9 mouse cellular contexts compared by ENCODE assay signal in the genomic region with DNA sequence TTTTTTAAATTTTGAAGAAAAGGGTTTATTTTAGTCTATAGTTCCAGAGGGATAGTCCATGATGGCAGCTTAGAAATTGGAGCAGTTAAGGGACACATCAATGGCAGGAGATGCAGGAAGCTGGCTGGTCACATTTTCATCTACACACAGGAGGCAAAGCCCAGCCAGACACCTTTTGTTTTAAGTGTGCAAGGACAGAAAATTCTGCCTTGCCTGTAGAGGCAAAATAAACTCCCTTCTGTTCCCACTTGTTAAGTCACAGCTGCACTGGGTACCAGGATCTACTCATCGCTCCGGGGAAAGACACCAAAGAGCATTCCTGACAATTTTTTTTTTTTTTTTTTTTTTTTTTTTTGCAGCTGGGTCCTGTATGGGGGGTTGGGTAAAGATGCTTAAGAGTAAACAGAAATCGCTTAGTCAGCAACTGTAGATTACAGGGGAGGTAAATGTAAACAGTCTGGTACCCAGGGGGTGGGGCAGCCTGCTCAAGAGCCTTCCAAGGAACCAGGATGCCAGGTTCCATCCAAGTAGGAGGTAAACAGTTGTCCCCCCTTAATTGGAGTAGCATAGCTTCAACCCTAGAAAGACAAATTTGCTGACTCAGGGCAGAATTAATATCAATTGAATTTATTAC. TPM values are rescaled to one million over a fixed set of nuclear protein-coding genes. Genes with fewer than 3 reads are reported as not detected.
A peak's percentile ranks its signal among the peaks of the same experiment; 100 is the strongest.
DNase-seq lines count a peak whose midpoint lies in the region; ATAC-seq and TF ChIP-seq lines count a peak whose summit lies in the region.
"Had no signal": no experiment of that assay in that cellular context is flagged by ENCODE, and none has a peak within 500 bp of the region (broad histone marks: within the 10 kb centered on the region; RNA-seq: fewer than 3 reads in every experiment).

No protein-coding gene starts in this region.

- WGBS in heart, adult 2 months, result 61% methylated on average over 3 of the region's 3 CpGs
- 52% methylated on average over 3 of the region's 3 CpGs for WGBS in heart, embryonic 10.5 days
- 43% methylated on average over 3 of the region's 3 CpGs for WGBS in lung, embryonic 14.5 days
- WGBS in forebrain, embryonic 13.5 days, result 56% methylated on average over 3 of the region's 3 CpGs

- no peak overlapping the region for H3K9ac ChIP-seq in heart, adult 2 months (ENCODE audit: low read depth, low read length)
- H3K9ac ChIP-seq in lung, embryonic 14.5 days, result no peak overlapping the region
- peak overlapping the region; percentile 43 for H3K9ac ChIP-seq in forebrain, embryonic 13.5 days
- H3K9ac ChIP-seq: liver, embryonic 12.5 days had no signal

- no peaks in the 10 kb centered on the region for H3K27me3 ChIP-seq in heart, adult 2 months (ENCODE audit: control insufficient read depth, insufficient read depth, low read length)
- H3K27me3 ChIP-seq in heart, embryonic 10.5 days (ENCODE audit: insufficient read depth, poor library complexity, severe bottlenecking), result 0 out of 2 replicates have a peak, but pooled peaks cover 10% of the 10 kb centered on the region
- 0 out of 2 replicates have a peak, but pooled peaks cover 3% of the 10 kb centered on the region for H3K27me3 ChIP-seq in lung, embryonic 14.5 days (ENCODE audit: insufficient read depth, low read length)
- no peaks in the 10 kb centered on the region for H3K27me3 ChIP-seq in forebrain, embryonic 13.5 days
- no peaks in the 10 kb centered on the region for H3K27me3 ChIP-seq in myocyte (ENCODE audit: control insufficient read depth, insufficient read depth, insufficient read length)

- peak overlapping the region; percentile 93; the same call in 1 of the 2 replicates for H3K4me3 ChIP-seq in heart, adult 2 months
- H3K4me3 ChIP-seq in heart, embryonic 10.5 days, result no peak overlapping the region
- H3K4me3 ChIP-seq in lung, embryonic 14.5 days (ENCODE audit: low read depth, low read length), result peak overlapping the region; percentile 6; the same call in 1 of the 2 replicates
- peak overlapping the region; percentile 98 for H3K4me3 ChIP-seq in forebrain, embryonic 13.5 days
- peak overlapping the region; percentile 94 for H3K4me3 ChIP-seq in myocyte
- H3K4me3 ChIP-seq: liver, embryonic 12.5 days had no signal

- H3K4me2 ChIP-seq in lung, embryonic 14.5 days, result peak overlapping the region; percentile 72; the same call in 1 of the 2 replicates
- peak overlapping the region; percentile 99 for H3K4me2 ChIP-seq in forebrain, embryonic 13.5 days
- peak overlapping the region; percentile 95 for H3K4me2 ChIP-seq in myocyte (ENCODE audit: low read depth)
- H3K4me2 ChIP-seq: liver, embryonic 12.5 days had no signal

- H3K27ac ChIP-seq in heart, adult 2 months, result peak overlapping the region; percentile 75
- H3K27ac ChIP-seq in heart, embryonic 10.5 days, result no peak overlapping the region
- H3K27ac ChIP-seq in lung, embryonic 14.5 days (ENCODE audit: low read depth), result no peak overlapping the region
- H3K27ac ChIP-seq in forebrain, embryonic 13.5 days, result peak overlapping the region; percentile 68
- H3K27ac ChIP-seq: liver, embryonic 12.5 days had no signal

- ATAC-seq in lung, embryonic 14.5 days (ENCODE audit: insufficient read depth), result no peak
- no peak for ATAC-seq in forebrain, embryonic 13.5 days
- ATAC-seq: liver, embryonic 12.5 days had no signal

- no peak for TF ChIP-seq EP300 in heart, adult 2 months (IDR thresholded peaks at IDR 0.05; ENCODE audit: insufficient read depth, low read depth, low read length)

- H3K9me3 ChIP-seq in heart, embryonic 10.5 days, result no peaks in the 10 kb centered on the region
- H3K9me3 ChIP-seq in lung, embryonic 14.5 days (ENCODE audit: low read depth, low read length), result no peaks in the 10 kb centered on the region
- no peaks in the 10 kb centered on the region for H3K9me3 ChIP-seq in forebrain, embryonic 13.5 days (replicated peaks)
- H3K9me3 ChIP-seq: liver, embryonic 12.5 days had no signal

- peaks cover 15% of the 10 kb centered on the region for H3K4me1 ChIP-seq in heart, adult 2 months (ENCODE audit: control insufficient read depth, insufficient read depth, low read length)
- H3K4me1 ChIP-seq in heart, embryonic 10.5 days, result peaks cover 54% of the 10 kb centered on the region
- peaks cover 5% of the 10 kb centered on the region for H3K4me1 ChIP-seq in lung, embryonic 14.5 days (ENCODE audit: insufficient read depth)
- peaks cover 48% of the 10 kb centered on the region for H3K4me1 ChIP-seq in forebrain, embryonic 13.5 days

- TF ChIP-seq CTCF in heart, adult 2 months (IDR thresholded peaks at IDR 0.05), result no peak
- no peak for TF ChIP-seq CTCF in lung, embryonic 14.5 days (IDR thresholded peaks at IDR 0.05; ENCODE audit: low read depth)

- no peak for DNase-seq in heart, adult 2 months
- no peak for DNase-seq in heart, embryonic 10.5 days (ENCODE audit: low spot score)
- no peak for DNase-seq in lung, embryonic 14.5 days
- DNase-seq in lung, postnatal 14 days, result no peak
- no peak for DNase-seq in left cerebral cortex, adult 9 months (ENCODE audit: low spot score in 2 of 2)
- DNase-seq in cerebellum, adult 18-20 months, result no peak

- TF ChIP-seq POLR2A in heart, adult 2 months (IDR thresholded peaks at IDR 0.05; ENCODE audit: insufficient read depth, low read depth, low read length), result no peak
- no peak for TF ChIP-seq POLR2A in myocyte (IDR thresholded peaks at IDR 0.05; ENCODE audit: insufficient read length, low read depth)

- intact Hi-C loops in heart, adult 2 months (cut with DNase I), result no loop called here

- H3K79me2 ChIP-seq in heart, adult 2 months (replicated peaks; ENCODE audit: control insufficient read depth, insufficient read depth, low read length), result peaks cover 8% of the 10 kb centered on the region
- peaks cover 56% of the 10 kb centered on the region for H3K79me2 ChIP-seq in myocyte (ENCODE audit: control insufficient read depth, insufficient read depth)

- H3K36me3 ChIP-seq in heart, adult 2 months (ENCODE audit: control insufficient read depth, insufficient read depth, low read length), result peaks cover 12% of the 10 kb centered on the region; the same call in 1 of the 2 replicates
- H3K36me3 ChIP-seq in heart, embryonic 10.5 days, result peaks cover 9% of the 10 kb centered on the region
- peaks cover 11% of the 10 kb centered on the region; the same call in 1 of the 2 replicates for H3K36me3 ChIP-seq in lung, embryonic 14.5 days (ENCODE audit: insufficient read depth)
- H3K36me3 ChIP-seq in forebrain, embryonic 13.5 days (ENCODE audit: poor library complexity, severe bottlenecking), result peaks cover 15% of the 10 kb centered on the region; the same call in 1 of the 2 replicates
- H3K36me3 ChIP-seq in myocyte (ENCODE audit: control insufficient read depth, insufficient read depth), result peaks cover 6% of the 10 kb centered on the region
- H3K36me3 ChIP-seq: liver, embryonic 12.5 days had no signal

- no peak overlapping the region for H3ac ChIP-seq in myocyte (ENCODE audit: control insufficient read depth, insufficient read length)

TF ChIP-seq in myocyte, 11 proteins besides CTCF, POLR2A, EP300 and RAD21:
- TF ChIP-seq POLR2AphosphoS2 (IDR thresholded peaks at IDR 0.05; ENCODE audit: insufficient read length, low read depth) (no peak), TCF3 (IDR thresholded peaks at IDR 0.05; ENCODE audit: insufficient read length, low read depth) (no peak), MYOD1 (IDR thresholded peaks at IDR 0.05; ENCODE audit: control insufficient read depth in 1 of 3, insufficient read length in 2 of 3, low read depth in 2 of 3) (no peak), E2F4 (IDR thresholded peaks at IDR 0.05; ENCODE audit: insufficient read depth) (no peak), MYOG (IDR thresholded peaks at IDR 0.05; ENCODE audit: control insufficient read depth in 1 of 3, insufficient read depth in 1 of 3, insufficient read length in 2 of 3, low read depth in 2 of 3) (no peak), TCF12 (IDR thresholded peaks at IDR 0.05; ENCODE audit: insufficient read depth, poor library complexity, severe bottlenecking) (no peak), MAX (IDR thresholded peaks at IDR 0.05; ENCODE audit: low read depth) (no peak), CEBPB (IDR thresholded peaks at IDR 0.05; ENCODE audit: insufficient read depth, poor library complexity, severe bottlenecking) (no peak), REST (IDR thresholded peaks at IDR 0.05; ENCODE audit: insufficient read depth, insufficient read length) (no peak), USF1 (IDR thresholded peaks at IDR 0.05; ENCODE audit: low read depth) (no peak), SRF (IDR thresholded peaks at IDR 0.05; ENCODE audit: control insufficient read depth, insufficient read length, low read depth) (no peak)
TF ChIP-seq in myocyte: peak in this region for 0.

RNA-seq across cellular contexts. Expression of a gene that starts 4.4 kb away (rescaled TPM):
- total RNA-seq in heart, adult 2 months (2021), result 10 to 100 TPM; 32.6 to 36.9 TPM
- 15.6 and 20.1 TPM in 2 replicates for polyA plus RNA-seq in heart, adult 2 months (2012; rRNA removed)
- polyA plus RNA-seq in heart, embryonic 10.5 days (2016; fragmentation: Nextera tagmentation; extraction: Ambion mirVana), result 28.7 and 35.3 TPM in 2 replicates
- polyA plus RNA-seq in lung, embryonic 14.5 days (2014; fragmentation: Nextera tagmentation; extraction: Ambion mirVana), result 44.6 and 44.8 TPM in 2 replicates
- 54.2 and 54.8 TPM in 2 replicates for polyA plus RNA-seq in forebrain, embryonic 13.5 days (2015; fragmentation: Nextera tagmentation; extraction: Ambion mirVana)
- 59.1 TPM for polyA plus RNA-seq in myocyte (2012; fragmentation: generic; extraction: Trizol)

Comparison
In these comparisons a context has a peak if more than half of its experiments do, and no peak if none do; other contexts are left out.
1. H3K27ac ChIP-seq: peak in heart, adult 2 months (single experiment) and forebrain, embryonic 13.5 days (single experiment); none in heart, embryonic 10.5 days (single experiment) and lung, embryonic 14.5 days (single experiment).
2. Peak in every context shown above with its lines, with median percentiles within 50 percentile points of each other: H3K4me2 ChIP-seq.